Mouse (Mus musculus) E14TG2a.4 (cell line): Measurements from ENCODE around the gene Hist1h3d.
"Not testable (repeated sequence)": the region's sequence is repeated elsewhere in the genome, so short reads cannot be mapped to it uniquely, and the experiment has no call there.

ENCODE experiments used
- CTCF ChIP-seq: conservative IDR thresholded peaks from 2 replicates; pipeline ENCODE4 v1.5.1; 2014; ENCODE audit warnings: low read length
- POU5F1 ChIP-seq: IDR thresholded peaks from 2 replicates; pipeline ENCODE4 v1.6.1; 2014; ENCODE audit warnings: low read length, borderline replicate concordance

DNA sequence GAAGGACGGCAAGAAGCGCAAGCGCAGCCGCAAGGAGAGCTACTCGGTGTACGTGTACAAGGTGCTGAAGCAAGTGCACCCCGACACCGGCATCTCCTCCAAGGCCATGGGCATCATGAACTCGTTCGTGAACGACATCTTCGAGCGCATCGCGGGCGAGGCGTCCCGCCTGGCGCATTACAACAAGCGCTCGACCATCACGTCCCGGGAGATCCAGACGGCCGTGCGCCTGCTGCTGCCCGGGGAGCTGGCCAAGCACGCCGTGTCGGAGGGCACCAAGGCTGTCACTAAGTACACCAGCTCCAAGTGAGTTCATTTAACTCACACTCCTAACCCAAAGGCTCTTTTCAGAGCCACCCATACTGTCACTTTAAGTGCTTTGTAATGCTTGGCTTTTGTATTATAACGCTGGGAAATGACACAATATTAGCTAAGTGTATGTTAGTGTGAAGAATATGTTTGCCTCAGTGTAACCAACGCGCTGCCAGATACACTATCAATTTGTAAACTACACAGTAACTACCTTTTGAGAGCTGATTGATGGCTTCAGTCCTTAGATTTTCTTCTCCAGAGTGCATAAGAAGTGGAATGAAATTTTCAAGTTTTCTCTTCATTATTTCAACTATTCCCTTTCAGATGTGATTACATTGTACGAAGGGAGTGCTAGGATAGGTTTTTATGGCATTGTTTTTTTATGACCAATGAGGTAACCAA, 3.9 kb upstream of the Hist1h3d start:
- TF ChIP-seq CTCF, POU5F1: not testable (repeated sequence)
